Mouse (Mus musculus) liver, postnatal 0 days (tissue): ENCODE results near the gene Atf7.

Experiments
- CTCF ChIP-seq: sonication (generic); IDR thresholded peaks from 2 replicates; pipeline ENCODE4 v1.5.1; 2016; ENCODE audit warnings: antibody characterized with exemption, low read depth
- EP300 ChIP-seq: IDR thresholded peaks from 2 replicates; pipeline ENCODE4 v1.6.1; 2016; ENCODE audit warnings: antibody characterized with exemption, low read depth, mild to moderate bottlenecking

DNA sequence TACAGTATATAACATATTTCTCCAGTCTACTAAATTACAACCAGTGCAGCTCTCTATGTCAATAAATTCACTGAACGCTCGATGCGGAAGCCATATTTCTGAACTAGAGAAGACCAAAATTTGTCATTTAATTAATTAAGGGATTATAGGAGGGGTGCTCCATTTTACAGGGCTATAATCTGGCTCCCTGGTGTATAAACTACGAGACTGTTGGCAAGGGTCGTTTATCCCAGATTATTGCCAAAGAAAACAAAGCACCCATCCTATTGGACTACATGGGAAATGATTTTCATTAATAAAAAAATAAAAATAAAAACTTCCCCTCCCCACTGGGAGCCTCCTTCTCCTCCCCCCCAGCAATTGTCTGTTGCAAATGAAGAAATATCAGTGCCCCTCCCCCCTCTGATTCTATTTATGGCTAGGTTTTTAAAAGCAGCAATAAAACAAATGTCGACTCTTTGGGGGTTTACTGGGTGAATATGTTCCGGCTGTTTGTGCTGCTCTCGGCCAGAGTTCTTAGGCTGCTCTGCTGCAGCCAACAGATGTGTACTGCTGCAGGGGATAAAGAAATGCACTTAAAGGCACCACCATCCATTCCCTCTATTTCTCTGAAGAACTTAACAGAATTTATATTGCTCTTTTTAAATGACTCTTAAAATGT, 31.1 kb downstream of the Atf7 start:
- TF ChIP-seq EP300 (no peak), CTCF (no peak)
